Mouse (Mus musculus) frontal cortex, adult 2 months (tissue): ENCODE measurements around the gene Rcc1. TPM values are rescaled to one million over a fixed set of nuclear protein-coding genes. Genes with fewer than 3 reads are reported as not detected.
"Not testable (repeated sequence)": the region's sequence is repeated elsewhere in the genome, so short reads cannot be mapped to it uniquely, and the experiment has no call there.

Experiments
- DNase-seq, 2 experiments: peaks; one replicate each; pipeline ENCODE4 v3.0.0; 2022; ENCODE audit warnings: low spot score in 1 of 2; ENCODE audit errors: extremely low spot score in 1 of 2
- polyA plus RNA-seq: library from polyadenylated mRNA; depleted of rRNA; stranded (reverse); fragments of >200 nt; gene quantifications from 2 replicates; pipeline ENCODE4 v1.2.3, GENCODE M21; 2012

Rcc1 gene
- polyA plus RNA-seq, 1 experiment: 11.1 TPM

DNA sequence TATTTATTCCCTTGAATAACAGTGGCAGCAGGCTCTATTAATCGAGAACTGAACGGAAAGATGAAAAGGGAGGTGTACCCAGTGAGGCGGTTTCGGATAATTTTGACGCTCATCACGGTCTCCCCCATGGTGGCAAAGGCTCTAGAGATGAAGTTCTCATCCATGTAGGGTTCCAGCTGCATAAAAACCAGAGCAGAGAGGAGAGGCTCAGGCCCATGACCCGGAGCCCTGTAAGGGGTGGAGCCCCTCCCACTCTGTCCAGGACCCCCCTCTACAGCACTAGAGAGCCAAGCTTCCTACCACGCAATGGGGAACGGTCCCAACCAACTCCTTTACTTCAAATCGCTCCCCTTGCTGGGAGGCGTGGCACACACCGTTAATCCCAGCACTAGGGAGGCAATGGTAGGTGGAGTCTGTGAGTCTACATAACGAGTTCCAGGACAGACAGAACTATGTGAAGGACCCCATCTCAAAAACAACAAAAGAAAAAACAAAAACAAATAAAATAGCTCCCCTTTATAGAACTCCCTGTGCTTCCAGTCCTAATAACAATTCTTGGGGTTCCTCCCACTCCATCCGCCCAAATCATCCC, 24.9 kb downstream of the Rcc1 start:
- DNase-seq: no peak

DNA sequence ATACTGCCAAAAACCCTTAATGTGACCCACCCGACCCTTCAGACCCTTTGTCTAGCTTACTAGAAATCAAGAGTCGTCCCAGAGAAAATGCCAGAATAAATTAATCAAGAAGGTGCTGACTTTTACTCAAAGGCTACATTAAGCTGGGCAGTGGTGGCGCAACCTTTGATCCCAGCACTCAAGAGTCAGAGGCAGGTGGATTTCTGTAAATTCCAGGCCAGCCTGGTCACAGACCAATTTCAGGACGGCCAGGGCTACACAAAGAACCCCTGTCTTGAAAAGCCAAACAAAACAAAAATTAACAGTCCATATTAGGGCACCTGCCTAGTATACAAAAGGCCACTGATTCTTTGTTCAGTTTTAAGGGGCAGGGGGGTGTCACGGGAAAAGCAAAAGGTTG, 26.9 kb downstream of the Rcc1 start:
- no peak for DNase-seq

DNA sequence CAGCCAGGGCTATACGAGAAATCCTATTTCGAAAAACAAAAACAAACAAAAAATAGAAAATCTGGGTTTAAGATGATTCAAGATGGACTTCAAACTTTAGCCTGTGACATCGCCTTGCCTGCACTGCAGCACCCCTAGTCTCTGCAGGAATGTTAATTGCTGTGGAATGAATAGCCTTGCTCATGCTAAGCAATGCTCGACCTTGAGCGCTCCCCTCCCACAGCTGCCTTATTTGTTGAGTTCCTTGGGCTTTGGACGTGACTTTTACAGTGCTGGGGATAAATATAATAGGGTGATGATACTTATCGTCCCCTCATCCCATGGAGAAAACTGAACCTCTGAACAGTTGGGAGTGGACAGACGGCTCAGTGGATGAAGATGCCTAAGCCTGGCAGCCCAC, 37.7 kb downstream of the Rcc1 start:
- DNase-seq: no peak

DNA sequence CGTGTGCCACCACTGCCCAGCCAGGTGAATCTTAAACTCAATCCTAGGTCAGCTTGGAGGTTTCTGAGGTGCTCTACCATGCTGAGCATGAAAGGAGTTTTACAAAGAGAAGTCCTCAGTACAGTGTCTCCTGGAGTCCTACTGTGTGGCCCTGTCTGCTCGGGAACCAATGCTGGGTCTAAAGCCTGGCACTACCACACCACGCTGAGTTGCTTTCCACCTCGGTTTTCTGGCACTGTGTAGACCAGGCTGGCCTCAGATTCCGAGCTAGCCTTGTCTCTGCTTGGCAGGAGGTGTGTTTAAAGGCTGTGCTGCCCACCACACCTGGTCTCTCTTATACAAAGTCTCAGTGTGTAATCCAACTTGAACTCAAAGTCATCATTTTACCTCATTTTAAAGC, 40.8 kb downstream of the Rcc1 start:
- DNase-seq: no peak

DNA sequence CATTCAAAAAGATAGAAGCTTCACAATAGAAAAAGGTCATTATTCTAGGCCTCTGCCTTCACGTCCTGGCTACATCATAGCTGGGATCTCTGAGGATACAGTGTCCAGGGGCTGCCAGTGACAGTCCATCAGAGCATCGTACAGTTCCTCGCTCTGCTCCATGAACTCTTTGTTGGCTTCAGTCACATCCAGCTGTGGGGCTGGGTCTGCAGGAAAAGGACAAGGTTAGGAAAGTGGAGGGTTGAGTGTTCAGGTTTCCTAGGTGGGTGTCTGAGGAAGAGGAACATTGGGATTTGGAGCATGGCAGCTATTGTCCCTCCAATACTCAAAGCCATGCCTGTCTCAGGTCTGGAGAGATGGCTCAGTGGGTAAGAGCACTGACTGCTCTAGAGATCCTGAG, 41.6 kb downstream of the Rcc1 start:
- DNase-seq: no peak

DNA sequence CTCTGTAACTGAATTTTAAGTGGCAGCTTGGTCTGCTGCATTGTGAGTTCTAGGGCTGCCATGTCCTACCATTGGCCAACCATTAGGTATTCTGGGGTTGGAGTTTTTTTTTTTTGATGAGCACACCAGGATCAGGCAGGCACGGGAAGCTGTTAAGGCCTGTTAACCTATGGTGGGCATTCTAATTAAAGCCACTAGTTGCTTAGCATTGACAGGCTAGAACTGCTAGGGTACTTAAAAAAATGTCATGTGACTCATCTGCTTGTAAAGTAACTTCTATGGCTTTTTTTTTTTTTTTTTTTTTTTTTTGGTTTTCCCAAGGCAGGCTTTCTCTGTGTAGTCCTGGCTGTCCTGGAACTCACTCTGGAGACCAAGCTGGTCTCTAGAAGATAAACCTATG, 42.2 kb downstream of the Rcc1 start:
- DNase-seq: no peak

DNA sequence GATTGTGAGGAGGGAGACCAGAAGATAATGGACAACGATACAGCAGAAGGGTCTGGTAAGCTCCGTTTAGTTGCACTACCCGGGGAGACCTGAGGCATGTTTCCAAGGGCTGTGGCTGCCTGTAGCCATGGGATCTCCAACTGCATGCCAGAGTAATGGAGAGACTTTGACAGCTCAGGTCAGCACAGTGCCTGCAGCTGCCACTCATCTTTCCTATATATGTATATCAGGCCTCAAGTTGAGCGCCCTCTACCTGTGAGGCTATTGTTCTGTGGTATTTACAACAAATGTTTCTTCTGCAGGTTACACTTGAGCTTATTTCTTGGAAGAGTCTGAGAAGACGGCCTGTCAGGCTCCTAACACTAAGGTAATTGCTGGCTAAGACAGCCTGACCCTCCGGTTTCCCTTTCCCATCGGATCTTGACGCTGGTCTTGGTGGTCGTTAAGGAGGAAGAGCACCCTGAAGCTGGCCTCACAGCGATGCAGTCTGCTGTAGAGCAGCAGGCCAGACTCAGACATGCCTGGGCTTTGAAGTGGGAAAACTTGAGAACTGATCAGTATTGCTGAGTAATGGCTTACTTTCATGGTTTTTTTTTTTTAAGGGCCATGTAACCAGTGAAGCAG, 43.4 kb downstream of the Rcc1 start:
- DNase-seq: peak; percentile 34 to 59

DNA sequence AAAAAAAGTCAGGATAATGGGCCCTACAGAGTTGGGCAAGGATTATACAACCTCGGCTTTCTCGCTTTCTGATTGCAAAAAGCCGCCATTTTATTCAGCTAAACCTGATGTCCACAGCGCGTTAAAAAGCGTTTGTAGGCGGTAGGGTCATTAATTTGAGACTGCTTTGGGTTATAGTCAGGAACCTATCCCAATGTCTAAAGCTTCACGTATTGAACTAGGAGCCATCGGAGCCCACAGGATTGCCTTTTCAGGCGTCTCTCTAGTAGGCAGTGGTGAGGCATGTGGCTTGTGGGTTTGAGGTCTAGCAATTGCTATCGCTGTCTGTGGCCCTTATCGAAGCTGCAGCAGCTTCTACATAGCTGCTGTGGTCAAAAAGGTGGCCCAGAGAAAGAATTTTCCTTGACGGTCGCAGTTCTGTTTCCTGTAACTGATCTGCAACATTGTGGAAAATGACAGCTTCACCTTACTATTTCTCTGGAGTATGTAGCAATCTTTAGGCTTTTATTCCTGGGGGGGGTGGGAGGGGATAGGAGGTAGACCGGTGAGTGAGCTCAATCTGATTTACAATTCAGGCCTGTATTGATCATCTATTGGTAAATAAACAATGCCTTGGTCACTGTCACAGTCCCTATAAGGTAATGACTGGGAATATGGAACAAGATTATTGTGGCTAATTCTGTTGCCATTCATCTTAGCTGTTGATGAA, 44.1 kb downstream of the Rcc1 start:
- DNase-seq: peak in 1 of 2 experiments; percentile 38

DNA sequence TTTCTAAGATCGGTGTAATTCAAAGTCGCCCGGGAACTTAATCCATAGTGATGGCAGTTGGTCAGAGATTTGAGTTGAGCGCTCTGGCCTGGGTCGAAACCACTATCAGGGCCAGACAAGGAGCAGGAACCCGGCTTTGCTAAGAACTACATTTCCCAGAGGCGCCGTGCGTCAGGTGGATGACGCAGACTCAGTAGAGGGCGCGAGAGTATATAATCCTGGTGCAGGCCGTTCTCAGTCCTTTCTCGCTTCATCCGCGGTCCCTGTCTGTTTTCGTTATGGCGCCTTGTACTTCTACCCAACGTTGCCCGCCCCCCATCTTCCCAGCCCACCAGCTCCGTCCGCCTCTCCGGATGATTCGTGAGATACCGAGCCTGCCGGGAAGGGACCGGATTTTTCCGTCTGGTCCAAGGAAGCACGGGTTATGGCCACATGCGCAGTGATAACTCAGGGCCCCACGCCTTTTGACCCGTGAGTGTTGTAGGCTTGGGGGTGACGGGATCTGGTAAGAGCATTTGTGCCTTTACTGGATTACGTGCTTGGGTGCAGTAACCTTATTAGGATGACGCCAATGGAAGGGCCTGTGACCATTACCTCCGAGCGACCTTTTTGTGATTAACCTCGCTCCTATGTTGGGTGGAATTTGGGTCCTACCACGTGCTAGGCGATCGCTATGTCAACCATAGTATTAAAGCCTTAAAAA, 44.8 kb downstream of the Rcc1 start:
- peak; percentile 85 to 94 for DNase-seq

DNA sequence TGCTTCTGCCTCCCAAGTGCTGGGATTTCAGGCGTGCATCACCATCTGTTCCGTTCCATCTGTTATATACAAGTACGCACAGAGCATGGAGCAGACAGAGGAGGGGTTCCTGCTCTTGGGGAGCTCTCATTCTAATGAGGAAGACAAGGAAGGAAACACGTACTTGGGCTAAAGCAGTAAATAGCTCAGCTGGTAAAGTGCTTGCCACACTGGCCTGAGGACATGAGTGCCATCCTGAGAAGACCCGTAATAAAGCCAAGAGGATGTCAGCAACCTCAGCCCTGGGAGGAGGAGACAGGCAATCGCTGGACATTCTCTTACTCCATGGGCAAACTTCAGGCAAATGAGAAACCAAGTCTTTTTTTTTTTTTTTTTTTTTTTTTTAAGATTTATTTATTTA, 47.4 kb downstream of the Rcc1 start:
- DNase-seq: no peak

DNA sequence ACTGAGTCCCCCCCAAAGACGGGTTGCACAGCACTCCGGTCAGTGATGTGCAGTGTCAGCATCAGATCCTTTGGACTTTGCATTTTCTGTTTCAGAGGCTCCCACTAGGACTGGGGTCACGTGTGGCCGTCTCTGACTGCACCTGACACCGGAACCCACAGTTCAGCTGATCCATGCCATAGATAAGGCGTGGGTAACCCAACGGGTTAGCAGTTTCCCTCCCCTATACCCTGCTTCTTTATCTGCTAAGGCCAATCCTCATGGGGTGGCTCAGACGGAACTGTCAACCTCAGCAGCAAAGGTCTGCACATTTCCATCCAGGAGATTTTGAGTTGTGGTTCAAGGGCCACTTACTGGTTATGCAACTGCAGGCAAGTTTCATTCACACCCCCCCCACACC, 48.1 kb downstream of the Rcc1 start:
- DNase-seq: no peak

DNA sequence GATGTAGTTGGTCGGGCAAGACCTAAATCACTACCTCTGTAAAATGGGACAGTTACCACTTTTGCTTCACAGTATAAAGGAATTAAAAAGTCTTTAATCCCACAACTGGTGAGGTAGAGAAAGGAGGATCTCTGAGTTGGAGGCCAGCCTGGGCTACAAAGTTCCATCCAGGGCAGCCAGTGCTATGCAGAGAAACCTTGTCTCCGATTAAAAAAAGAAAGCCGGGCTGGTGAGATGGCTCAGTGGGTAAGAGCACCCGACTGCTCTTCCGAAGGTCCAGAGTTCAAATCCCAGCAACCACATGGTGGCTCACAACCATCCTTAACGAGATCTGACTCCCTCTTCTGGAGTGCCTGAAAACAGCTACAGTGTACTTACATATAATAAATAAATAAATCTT, 49.9 kb downstream of the Rcc1 start:
- DNase-seq: not testable (repeated sequence)

DNA sequence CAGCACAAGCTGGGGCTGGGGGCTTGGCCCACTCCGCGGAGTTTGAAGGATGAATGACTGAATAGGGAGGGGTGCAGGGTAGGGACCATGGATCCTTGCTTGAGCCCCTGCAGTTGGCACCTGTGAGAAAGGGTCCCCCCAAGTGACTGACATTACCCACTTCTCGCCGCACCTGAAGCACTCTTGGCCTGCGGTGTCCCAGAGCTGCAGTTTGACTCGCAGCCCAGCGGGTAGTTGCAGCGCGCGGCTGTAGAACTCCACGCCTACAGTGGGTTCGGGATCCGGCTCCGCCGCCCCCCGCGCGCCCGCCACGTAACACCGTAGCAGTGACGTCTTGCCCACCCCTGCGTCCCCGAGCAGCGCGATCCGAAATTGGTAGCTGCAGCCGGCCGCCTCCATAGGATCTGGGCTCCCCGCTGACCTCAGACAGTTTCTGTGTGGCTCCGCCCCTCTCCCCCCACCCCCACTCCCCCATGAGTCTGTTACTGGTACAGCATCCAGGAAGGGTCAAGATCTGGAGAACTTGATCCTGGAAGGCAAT, 50.4 kb downstream of the Rcc1 start, which contains the start of gene Rab42:
Gene Rab42 (minus strand): TSS at position 447 of the 541 bp plus-strand sequence.
- peak; percentile 33 to 77 for DNase-seq

DNA sequence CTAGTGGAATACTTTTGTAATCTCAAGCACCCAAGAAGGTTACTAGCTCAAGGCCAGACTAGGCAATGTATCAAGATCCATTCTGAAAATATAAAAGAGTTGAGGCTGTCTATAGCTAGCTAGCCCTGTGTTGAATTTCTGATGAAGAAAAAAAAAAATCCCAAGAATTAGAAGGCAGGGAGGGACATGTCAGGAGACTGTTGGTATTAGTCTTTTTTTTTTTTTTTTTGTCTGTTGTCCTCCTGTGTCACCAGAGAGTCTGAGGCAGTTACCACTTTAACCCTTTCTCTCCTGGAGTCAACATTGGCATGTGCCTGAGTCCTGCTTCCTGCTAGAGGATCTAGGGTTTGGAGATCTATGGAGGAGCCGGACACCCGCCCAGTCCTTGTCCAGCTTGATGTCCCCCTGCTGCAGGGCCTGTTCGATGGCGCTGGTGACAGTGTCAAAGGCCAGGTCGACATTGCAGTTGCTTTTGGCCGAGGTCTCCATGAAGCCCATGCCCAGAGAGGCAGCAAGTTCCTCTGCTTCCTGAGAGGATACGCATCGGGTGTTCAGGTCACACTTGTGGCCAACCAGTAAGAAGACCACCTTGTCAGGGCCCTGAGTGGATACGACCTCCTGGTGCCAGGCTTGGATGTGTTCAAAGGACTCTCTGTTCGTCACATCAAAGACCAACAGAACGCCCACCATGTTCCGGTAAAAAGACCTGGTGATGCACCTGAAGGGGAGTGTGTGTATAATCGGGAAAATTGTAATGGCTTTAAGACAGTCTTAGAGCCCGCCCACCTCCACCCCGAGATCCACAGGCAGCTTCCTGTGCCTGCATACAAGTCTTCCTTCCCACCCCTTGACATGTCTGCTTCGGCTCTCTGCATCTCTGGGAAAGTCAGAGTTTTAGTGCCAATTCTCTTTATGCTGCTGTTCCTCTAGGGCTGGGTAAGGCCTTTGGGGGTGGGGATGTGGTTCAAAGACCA, 51.2 kb downstream of the Rcc1 start:
- peak in 1 of 2 experiments; percentile 17 for DNase-seq

DNA sequence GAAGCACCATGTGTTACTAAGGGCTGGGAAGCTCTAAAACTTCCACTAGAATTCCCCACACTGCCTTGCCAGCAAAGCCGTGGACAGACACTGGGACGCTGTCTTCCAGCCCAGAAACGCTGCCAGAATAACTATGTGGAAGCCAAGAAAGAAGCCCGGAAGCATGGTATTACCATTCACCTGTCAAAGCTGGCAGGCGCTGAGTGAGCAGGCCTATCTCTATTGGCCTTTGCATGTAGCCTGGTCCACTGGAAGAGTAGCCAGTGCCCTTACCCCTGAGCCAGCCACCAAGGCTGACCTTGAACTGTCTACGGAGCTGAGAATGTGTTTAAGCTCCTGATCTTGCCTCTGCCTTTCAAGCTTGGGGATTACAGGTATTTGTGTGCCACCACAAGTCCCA, 51.9 kb downstream of the Rcc1 start:
- DNase-seq: no peak

DNA sequence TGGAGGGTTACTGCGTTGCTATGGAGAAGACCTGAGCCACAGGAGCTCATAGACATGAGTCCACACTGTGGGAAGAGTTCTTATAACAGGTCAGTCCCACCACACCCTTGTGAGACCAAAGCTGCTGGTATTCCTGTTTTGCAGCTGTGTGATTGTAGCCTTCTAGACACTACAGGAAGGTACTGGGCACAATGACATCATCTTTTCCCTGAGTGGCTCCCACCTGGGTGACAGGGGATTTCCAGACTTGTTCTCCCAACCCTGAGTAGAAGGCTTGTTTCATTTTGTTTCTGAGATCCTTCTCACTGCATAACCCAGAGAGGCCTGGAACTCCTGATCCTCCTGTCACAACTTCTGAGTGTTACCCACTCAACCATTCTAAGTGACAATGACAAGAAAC, 53.6 kb downstream of the Rcc1 start:
- no peak for DNase-seq

DNA sequence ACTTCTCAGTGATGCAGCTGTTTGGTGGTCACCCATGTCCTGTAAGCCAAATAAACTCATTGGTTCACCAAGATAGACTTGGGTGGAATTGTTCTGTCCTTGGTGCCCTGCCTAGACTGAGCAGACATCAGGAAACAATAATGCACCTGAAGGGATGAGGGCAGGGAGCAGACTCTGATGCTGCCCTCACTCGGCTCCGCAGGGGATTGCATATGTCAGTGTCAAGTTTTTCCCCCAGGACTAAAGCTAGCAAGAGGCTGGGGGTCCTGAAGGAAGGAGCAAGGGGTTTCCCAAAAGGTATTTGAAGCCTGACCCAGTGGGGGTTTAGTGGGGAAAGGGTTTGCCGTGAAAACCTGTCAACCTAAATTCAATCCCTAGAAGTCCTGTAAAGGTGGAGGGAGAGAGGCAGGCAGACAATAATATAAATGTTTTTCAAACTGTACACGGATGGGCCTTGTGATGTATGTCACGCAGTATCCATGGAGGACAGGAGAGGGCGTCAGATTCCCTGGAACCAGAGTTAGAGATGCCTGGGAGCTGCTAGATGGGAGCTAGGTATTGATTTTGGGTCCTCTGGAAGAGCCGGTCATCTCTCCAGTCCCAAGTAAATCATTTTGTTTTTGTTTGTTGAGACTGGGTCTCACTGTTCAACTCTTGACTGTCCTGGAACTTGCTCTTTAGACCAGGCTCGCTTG, 57.6 kb downstream of the Rcc1 start:
- DNase-seq: no peak

DNA sequence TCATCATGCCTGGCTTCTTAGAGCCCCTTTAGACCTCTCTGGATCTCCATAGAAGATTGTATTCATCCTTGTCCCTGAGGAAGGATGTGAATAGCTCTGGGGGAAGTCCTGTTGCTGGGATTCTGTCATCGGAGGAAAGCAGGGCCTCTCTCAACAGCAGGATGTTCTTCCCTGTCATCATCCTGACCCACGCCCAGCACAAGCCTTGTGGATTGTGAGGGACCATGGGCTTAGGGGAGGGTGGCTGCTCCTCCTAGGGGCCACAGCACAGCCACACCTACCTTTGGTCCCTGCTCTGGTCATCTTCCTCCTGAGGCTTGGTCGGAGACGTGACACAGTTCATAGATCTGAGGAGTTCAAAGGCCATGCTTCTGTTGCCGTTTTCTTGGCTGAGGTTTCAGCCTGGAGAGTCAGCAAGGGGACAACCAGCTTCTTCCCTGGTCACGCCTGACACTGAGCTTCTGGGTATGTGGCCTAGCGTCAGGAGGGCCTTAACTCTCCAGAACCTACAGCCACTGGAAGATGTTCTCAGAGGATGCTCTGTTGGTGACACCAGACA, 59.6 kb downstream of the Rcc1 start:
- no peak for DNase-seq

DNA sequence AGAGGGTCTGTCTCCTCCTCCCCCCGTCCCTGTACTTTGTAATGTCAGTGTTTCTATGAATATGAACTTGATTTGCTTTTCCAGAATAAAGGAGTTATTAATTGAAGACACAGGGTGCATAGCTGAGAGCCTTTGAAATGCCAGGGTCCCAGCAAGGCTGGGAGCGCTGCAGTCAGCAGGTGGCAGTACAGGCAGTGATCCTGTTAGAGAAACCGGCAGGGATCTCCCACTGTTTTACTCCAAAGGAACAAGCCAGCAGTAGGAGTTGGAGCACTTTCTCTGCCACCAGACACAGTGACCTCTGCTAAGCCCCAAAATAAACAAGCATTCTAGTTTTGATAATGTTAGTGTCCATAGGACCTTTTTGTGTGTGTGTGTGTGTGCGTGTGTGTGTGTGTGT, 60.4 kb downstream of the Rcc1 start:
- peak in 1 of 2 experiments; percentile 57 for DNase-seq
